9 mouse cellular contexts compared by ENCODE assay signal in the genomic region with DNA sequence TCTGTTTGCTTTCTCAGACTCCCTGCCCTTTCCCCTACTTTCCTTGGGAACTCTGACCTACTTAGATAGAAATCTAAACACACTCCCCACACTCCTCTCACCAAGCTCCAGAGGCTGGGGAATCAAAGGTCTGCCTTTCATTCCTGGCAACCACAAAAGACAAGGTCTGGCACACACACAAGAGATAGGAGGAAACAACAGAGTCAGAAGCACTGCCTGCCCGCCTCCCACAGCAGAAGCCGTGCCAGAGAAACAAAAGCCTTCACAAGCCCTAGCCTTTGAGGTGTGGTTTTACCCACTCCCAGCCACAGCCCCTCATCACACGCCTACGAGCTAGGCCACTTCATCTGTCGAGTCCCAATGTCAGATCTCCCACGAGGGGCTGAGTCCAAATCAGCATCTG. TPM values are rescaled to one million over a fixed set of nuclear protein-coding genes. Genes with fewer than 3 reads are reported as not detected.
DNase-seq lines count a peak whose midpoint lies in the region; ATAC-seq and TF ChIP-seq lines count a peak whose summit lies in the region.
"Had no signal": no experiment of that assay in that cellular context is flagged by ENCODE, and none has a peak within 500 bp of the region (broad histone marks: within the 10 kb centered on the region; RNA-seq: fewer than 3 reads in every experiment).

No protein-coding gene starts in this region.

- peak overlapping the region; percentile 70 for H3K27ac ChIP-seq in forebrain, embryonic 10.5 days
- no peak overlapping the region for H3K27ac ChIP-seq in forebrain, embryonic 15.5 days (replicated peaks)
- H3K27ac ChIP-seq in embryonic facial prominence, embryonic 11.5 days (replicated peaks; ENCODE audit: low read depth, low read length): no peak overlapping the region; the same call in 1 of the 2 replicates
- no peak overlapping the region for H3K27ac ChIP-seq in hindbrain, embryonic 12.5 days
- peak overlapping the region; percentile 98 for H3K27ac ChIP-seq in liver, adult 2 months (replicated peaks; ENCODE audit: insufficient read depth, low read depth, low read length)
- no peak overlapping the region for H3K27ac ChIP-seq in midbrain, embryonic 15.5 days

- H3K9ac ChIP-seq in forebrain, embryonic 15.5 days (replicated peaks): no peak overlapping the region
- no peak overlapping the region for H3K9ac ChIP-seq in embryonic facial prominence, embryonic 11.5 days (replicated peaks; ENCODE audit: low read length)
- no peak overlapping the region for H3K9ac ChIP-seq in hindbrain, embryonic 12.5 days
- peak overlapping the region; percentile 84 for H3K9ac ChIP-seq in liver, adult 2 months (ENCODE audit: low read depth, low read length)
- H3K9ac ChIP-seq in midbrain, embryonic 15.5 days: no peak overlapping the region

- H3K27me3 ChIP-seq in forebrain, embryonic 10.5 days (ENCODE audit: poor library complexity, severe bottlenecking): no peaks in the 10 kb centered on the region
- no peaks in the 10 kb centered on the region for H3K27me3 ChIP-seq in forebrain, embryonic 15.5 days
- H3K27me3 ChIP-seq in embryonic facial prominence, embryonic 11.5 days (ENCODE audit: control insufficient read depth, insufficient read depth, low read length): no peaks in the 10 kb centered on the region
- no peaks in the 10 kb centered on the region for H3K27me3 ChIP-seq in hindbrain, embryonic 12.5 days
- no peaks in the 10 kb centered on the region for H3K27me3 ChIP-seq in liver, adult 2 months (ENCODE audit: control insufficient read depth, insufficient read depth, low read length)
- no peaks in the 10 kb centered on the region for H3K27me3 ChIP-seq in midbrain, embryonic 15.5 days (replicated peaks)

- no peak for TF ChIP-seq POLR2A in liver, adult 2 months (IDR thresholded peaks at IDR 0.05; ENCODE audit: extremely low read depth, insufficient read depth, low read length)

- WGBS in forebrain, embryonic 10.5 days: 24% methylated on average over 6 of the region's 6 CpGs
- 6% methylated on average over 6 of the region's 6 CpGs for WGBS in forebrain, embryonic 15.5 days
- WGBS in embryonic facial prominence, embryonic 11.5 days: 22% methylated on average over 6 of the region's 6 CpGs
- WGBS in hindbrain, embryonic 12.5 days: 19% methylated on average over 6 of the region's 6 CpGs
- WGBS in liver, adult 2 months: 12% methylated on average over 6 of the region's 6 CpGs
- WGBS in midbrain, embryonic 15.5 days: 8% methylated on average over 6 of the region's 6 CpGs

- H3K4me1 ChIP-seq in forebrain, embryonic 10.5 days: peaks cover 18% of the 10 kb centered on the region
- H3K4me1 ChIP-seq in forebrain, embryonic 15.5 days: peaks cover 4% of the 10 kb centered on the region; the same call in 1 of the 2 replicates
- no peaks in the 10 kb centered on the region for H3K4me1 ChIP-seq in embryonic facial prominence, embryonic 11.5 days (ENCODE audit: control insufficient read depth, insufficient read depth, low read length)
- peaks cover 9% of the 10 kb centered on the region; the same call in 1 of the 2 replicates for H3K4me1 ChIP-seq in hindbrain, embryonic 12.5 days
- H3K4me1 ChIP-seq in liver, adult 2 months (ENCODE audit: control insufficient read depth, insufficient read depth, low read length): peaks cover 36% of the 10 kb centered on the region
- peaks cover 9% of the 10 kb centered on the region; the same call in 1 of the 2 replicates for H3K4me1 ChIP-seq in midbrain, embryonic 15.5 days

- H3K4me2 ChIP-seq in forebrain, embryonic 15.5 days (replicated peaks): no peak overlapping the region
- H3K4me2 ChIP-seq in embryonic facial prominence, embryonic 11.5 days (ENCODE audit: low read depth, low read length): no peak overlapping the region
- H3K4me2 ChIP-seq in hindbrain, embryonic 12.5 days (replicated peaks): no peak overlapping the region
- H3K4me2 ChIP-seq in midbrain, embryonic 15.5 days: no peak overlapping the region

- no peak for TF ChIP-seq CTCF in liver, adult 2 months (IDR thresholded peaks at IDR 0.05; ENCODE audit: low read depth, low read length)

- no peaks in the 10 kb centered on the region for H3K36me3 ChIP-seq in forebrain, embryonic 10.5 days (replicated peaks)
- H3K36me3 ChIP-seq in forebrain, embryonic 15.5 days: no peaks in the 10 kb centered on the region
- no peaks in the 10 kb centered on the region for H3K36me3 ChIP-seq in embryonic facial prominence, embryonic 11.5 days (replicated peaks; ENCODE audit: control insufficient read depth, insufficient read depth, low read depth, low read length)
- H3K36me3 ChIP-seq in hindbrain, embryonic 12.5 days: no peaks in the 10 kb centered on the region
- no peaks in the 10 kb centered on the region for H3K36me3 ChIP-seq in liver, adult 2 months (ENCODE audit: control insufficient read depth, insufficient read depth, low read length)
- H3K36me3 ChIP-seq in midbrain, embryonic 15.5 days (replicated peaks): no peaks in the 10 kb centered on the region

- peaks cover 13% of the 10 kb centered on the region; the same call in 1 of the 2 replicates for H3K79me2 ChIP-seq in liver, adult 2 months (ENCODE audit: control insufficient read depth, insufficient read depth, low read length)

- no peak for DNase-seq in forebrain, embryonic 10.5 days (ENCODE audit: extremely low spot score, low spot score)
- peak; percentile 36 for DNase-seq in embryonic facial prominence, embryonic 11.5 days (ENCODE audit: low spot score)
- peak; percentile 100 for DNase-seq in liver, adult 2 months (ENCODE audit: extremely low read depth, low read depth, low spot score)
- DNase-seq in right cerebral cortex, postnatal 36 days (ENCODE audit: low spot score in 2 of 2): no peak
- no peak for DNase-seq in spleen, adult 18-20 months

- ATAC-seq in forebrain, embryonic 15.5 days (replicated peaks): no peak; the same call in 1 of the 2 replicates
- peak; percentile 54; the same call in 1 of the 2 replicates for ATAC-seq in embryonic facial prominence, embryonic 11.5 days (replicated peaks; ENCODE audit: insufficient number of reproducible peaks, low FRiP score, low TSS enrichment, low read depth)
- ATAC-seq in hindbrain, embryonic 12.5 days (ENCODE audit: low FRiP score): peak; percentile 50; the same call in 1 of the 2 replicates
- peak; percentile 58 for ATAC-seq in midbrain, embryonic 15.5 days (replicated peaks)

- no peaks in the 10 kb centered on the region for H3K9me3 ChIP-seq in forebrain, embryonic 10.5 days
- no peaks in the 10 kb centered on the region for H3K9me3 ChIP-seq in forebrain, embryonic 15.5 days
- H3K9me3 ChIP-seq in embryonic facial prominence, embryonic 11.5 days (replicated peaks; ENCODE audit: control insufficient read depth, low read length): no peaks in the 10 kb centered on the region
- no peaks in the 10 kb centered on the region for H3K9me3 ChIP-seq in hindbrain, embryonic 12.5 days (replicated peaks)
- no peaks in the 10 kb centered on the region for H3K9me3 ChIP-seq in midbrain, embryonic 15.5 days

- no peak overlapping the region for H3K4me3 ChIP-seq in forebrain, embryonic 10.5 days
- no peak overlapping the region for H3K4me3 ChIP-seq in forebrain, embryonic 15.5 days
- no peak overlapping the region for H3K4me3 ChIP-seq in embryonic facial prominence, embryonic 11.5 days (ENCODE audit: low read depth, low read length)
- no peak overlapping the region for H3K4me3 ChIP-seq in hindbrain, embryonic 12.5 days
- peak overlapping the region; percentile 46 for H3K4me3 ChIP-seq in liver, adult 2 months (ENCODE audit: insufficient read depth, low read depth, low read length)
- H3K4me3 ChIP-seq in midbrain, embryonic 15.5 days: no peak overlapping the region

RNA-seq across cellular contexts. Expression of gene Hmgcs2, which starts 13.0 kb away (rescaled TPM):
- 0.50 and 0.57 TPM in 2 replicates for polyA plus RNA-seq in forebrain, embryonic 10.5 days (2016; fragmentation: Nextera tagmentation; extraction: Ambion mirVana)
- 7.6 and 8.2 TPM in 2 replicates for polyA plus RNA-seq in forebrain, embryonic 15.5 days (2015; fragmentation: Nextera tagmentation; extraction: Ambion mirVana)
- 1.7 and 2.1 TPM in 2 replicates for polyA plus RNA-seq in embryonic facial prominence, embryonic 11.5 days (2014; fragmentation: Nextera tagmentation; extraction: Ambion mirVana)
- polyA plus RNA-seq in hindbrain, embryonic 12.5 days (2016; fragmentation: Nextera tagmentation; extraction: Ambion mirVana): 4.0 and 5.6 TPM in 2 replicates
- total RNA-seq in liver, adult 2 months (2014; rRNA removed): 687 and 765 TPM in 2 replicates
- polyA plus RNA-seq in liver, adult 2 months (2012; rRNA removed): 1,077 and 1,098 TPM in 2 replicates
- polyA plus RNA-seq in midbrain, embryonic 15.5 days (2015; fragmentation: Nextera tagmentation; extraction: Ambion mirVana): 22.9 and 26.8 TPM in 2 replicates

RNA-seq across cellular contexts. Expression of gene Reg4, which starts 45.3 kb away (rescaled TPM):
- polyA plus RNA-seq in forebrain, embryonic 10.5 days (2016; fragmentation: Nextera tagmentation; extraction: Ambion mirVana): 0.14 TPM in 1 of 2 replicates, not detected in the other
- polyA plus RNA-seq in forebrain, embryonic 15.5 days (2015; fragmentation: Nextera tagmentation; extraction: Ambion mirVana): not detected in 2 replicates
- not detected in 2 replicates for polyA plus RNA-seq in embryonic facial prominence, embryonic 11.5 days (2014; fragmentation: Nextera tagmentation; extraction: Ambion mirVana)
- not detected in 2 replicates for polyA plus RNA-seq in hindbrain, embryonic 12.5 days (2016; fragmentation: Nextera tagmentation; extraction: Ambion mirVana)
- 0.37 TPM in 1 of 2 replicates, not detected in the other for total RNA-seq in liver, adult 2 months (2014; rRNA removed)
- not detected in 2 replicates for polyA plus RNA-seq in liver, adult 2 months (2012; rRNA removed)
- polyA plus RNA-seq in midbrain, embryonic 15.5 days (2015; fragmentation: Nextera tagmentation; extraction: Ambion mirVana): not detected in 2 replicates
- polyA plus RNA-seq: cortical plate, adult 2 months had no signal

Comparison
In these comparisons a context has a peak if more than half of its experiments do, and no peak if none do; other contexts are left out.
1. H3K27ac ChIP-seq: peak in forebrain, embryonic 10.5 days (single experiment) and liver, adult 2 months (single experiment); none in forebrain, embryonic 15.5 days (single experiment), embryonic facial prominence, embryonic 11.5 days (single experiment), hindbrain, embryonic 12.5 days (single experiment) and midbrain, embryonic 15.5 days (single experiment).
2. DNase-seq: peak in embryonic facial prominence, embryonic 11.5 days (single experiment) and liver, adult 2 months (single experiment); none in forebrain, embryonic 10.5 days (single experiment), right cerebral cortex, postnatal 36 days (0 of 2) and spleen, adult 18-20 months (0 of 2).
3. RNA of gene Hmgcs2, which starts 13.0 kb away (polyA plus RNA-seq): 1,077 to 1,098 TPM in liver, adult 2 months; 22.9 to 26.8 TPM in midbrain, embryonic 15.5 days, 7.6 to 8.2 TPM in forebrain, embryonic 15.5 days, 4.0 to 5.6 TPM in hindbrain, embryonic 12.5 days, 1.7 to 2.1 TPM in embryonic facial prominence, embryonic 11.5 days and 0.50 to 0.57 TPM in forebrain, embryonic 10.5 days; every median in the first group is over 10 times any median in the second.